Mouse (Mus musculus) gastrocnemius, postnatal 36 days (tissue): Measurements from ENCODE around the gene 4930453N24Rik. TPM values are rescaled to one million over a fixed set of nuclear protein-coding genes. Genes with fewer than 3 reads are reported as not detected.
A peak's percentile ranks its signal among the peaks of the same experiment; 100 is the strongest.

Experiments used
- DNase-seq, 2 experiments: peaks; one replicate each; pipeline ENCODE4 v3.0.0; 2022
- intact Hi-C: fragments of 180-260 bp; cut with DNase I; formaldehyde crosslinking; loops from one replicate; pipeline ENCODE4 v1.15.1; 2025
- total RNA-seq, 2 experiments: library from RNA; stranded (reverse); gene quantifications; 2 replicates each; pipeline ENCODE4 v1.2.3; 2021

4930453N24Rik gene
- total RNA-seq, 2 experiments from 2014 or later: 36.6 to 44.8 TPM

GRCm38 (mm10) chr16:64737289-64737688 lies 33.7 kb downstream of the 4930453N24Rik start:
- intact Hi-C loops: no loop called here
- DNase-seq: no peak

GRCm38 (mm10) chr16:64723273-64724057 lies 47.5 kb downstream of the 4930453N24Rik start:
- intact Hi-C loops: no loop called here
- peak; percentile 10 to 16 for DNase-seq

DNA sequence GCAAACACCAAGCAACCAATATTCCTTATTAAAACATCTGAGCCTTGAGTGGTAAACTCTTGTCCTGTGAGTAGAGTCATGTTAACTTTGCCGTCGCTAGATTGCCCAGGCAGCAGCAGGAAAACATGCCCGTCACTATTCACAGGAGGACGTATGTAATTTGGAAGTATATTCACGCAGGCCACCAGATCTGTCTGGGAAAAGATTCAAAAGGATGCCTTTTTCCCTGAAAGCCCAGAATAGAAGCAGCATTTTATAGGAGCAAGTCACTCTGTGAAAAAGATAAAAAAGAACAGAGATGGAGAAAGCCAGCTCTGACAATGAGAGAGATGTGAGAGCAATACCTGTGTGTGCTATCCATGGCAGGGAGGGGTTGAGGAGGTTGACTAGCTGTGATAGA lies 49.4 kb downstream of the 4930453N24Rik start:
- intact Hi-C loops: no loop called here
- DNase-seq: no peak

GRCm38 (mm10) chr16:64719096-64719495 lies 51.9 kb downstream of the 4930453N24Rik start:
- DNase-seq: no peak
- intact Hi-C loops: no loop called here

DNA sequence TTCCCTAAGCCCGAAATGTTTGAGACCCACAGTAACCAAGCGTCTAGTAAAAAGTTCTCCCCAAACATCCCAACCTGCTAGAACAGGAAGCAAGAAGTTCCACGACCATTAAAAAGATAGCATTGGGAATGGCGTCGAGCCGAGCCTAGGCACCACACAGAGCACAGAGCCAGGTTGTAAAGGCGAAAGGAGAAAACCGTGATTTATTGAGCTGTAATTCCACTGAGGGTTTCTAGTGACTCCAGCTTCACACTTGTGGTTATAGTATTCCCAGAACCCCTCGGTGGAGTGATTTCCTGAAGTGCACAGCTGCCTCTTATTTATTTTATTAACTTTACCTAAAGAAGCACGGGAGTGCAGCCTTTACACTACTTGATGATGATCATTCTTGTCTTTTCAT lies 53.1 kb downstream of the 4930453N24Rik start:
- intact Hi-C loops: no loop called here
- DNase-seq: no peak

- intact Hi-C loops: no loop called here
- peak in 1 of 2 experiments; percentile 10 for DNase-seq
Measured at GRCm38 (mm10) chr16:64711816-64712215, 59.1 kb downstream of the 4930453N24Rik start.

Other genes starting within 250 kb of the 4930453N24Rik start
- not detected for gene Csnka2ip, start 168.8 kb downstream of the 4930453N24Rik start, total RNA-seq
- 1 to 10 TPM; 8.0 to 9.1 TPM for gene Zfp654, start 80.5 kb upstream of the 4930453N24Rik start, total RNA-seq
- gene Cggbp1, start 80.8 kb upstream of the 4930453N24Rik start, total RNA-seq: 10 to 100 TPM; 20.2 to 20.6 TPM